Mouse (Mus musculus) myocyte (in vitro differentiated cells): ENCODE measurements at regions not wholly inside any gene's neighbourhood (a gene's known extent, or its start where the extent isn't known, plus 50 kb on each side); places are given as distances from the start of the nearest gene placed in this dataset.

Experiments
- POLR2A ChIP-seq: IDR thresholded peaks from one replicate; pipeline ENCODE4 v1.6.1; 2011; ENCODE audit warnings: low read depth, mild to moderate bottlenecking, control low read depth, moderate library complexity; ENCODE audit not compliant: insufficient read length
- TCF12 ChIP-seq: IDR thresholded peaks from one replicate; pipeline ENCODE4 v1.6.1; 2011; ENCODE audit warnings: mild to moderate bottlenecking, control low read depth; ENCODE audit not compliant: poor library complexity, insufficient read depth, severe bottlenecking

DNA sequence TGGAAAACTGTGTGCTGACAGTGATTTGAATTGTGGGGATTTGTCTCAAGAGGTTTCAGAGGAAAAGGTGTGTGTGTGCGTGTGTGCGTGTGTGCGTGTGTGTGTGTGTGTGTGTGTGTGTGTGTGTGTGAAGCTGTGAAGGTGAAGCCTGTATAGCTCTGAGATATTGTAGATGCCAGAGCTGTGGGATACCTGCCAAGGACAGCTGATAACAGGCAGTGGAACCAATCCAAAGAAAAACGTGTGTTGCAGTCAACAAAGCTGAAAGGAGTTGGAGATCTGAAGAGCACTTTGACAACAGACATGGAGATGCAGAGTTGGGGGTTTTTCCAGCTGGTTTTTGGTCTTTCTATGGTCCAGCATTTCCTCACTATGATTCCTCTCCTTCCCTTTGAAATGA lies 308.1 kb downstream of the Dmrt2 start:
- TF ChIP-seq POLR2A, result no peak
- no peak for TF ChIP-seq TCF12
